Mouse (Mus musculus) telencephalon, adult 2 months (tissue): ENCODE data around the gene Umad1.

Source experiments
- DNase-seq: peaks from one replicate; pipeline ENCODE4 v3.0.0-alpha.2; 2011; ENCODE audit warnings: low read depth, low spot score

Umad1 gene

DNA sequence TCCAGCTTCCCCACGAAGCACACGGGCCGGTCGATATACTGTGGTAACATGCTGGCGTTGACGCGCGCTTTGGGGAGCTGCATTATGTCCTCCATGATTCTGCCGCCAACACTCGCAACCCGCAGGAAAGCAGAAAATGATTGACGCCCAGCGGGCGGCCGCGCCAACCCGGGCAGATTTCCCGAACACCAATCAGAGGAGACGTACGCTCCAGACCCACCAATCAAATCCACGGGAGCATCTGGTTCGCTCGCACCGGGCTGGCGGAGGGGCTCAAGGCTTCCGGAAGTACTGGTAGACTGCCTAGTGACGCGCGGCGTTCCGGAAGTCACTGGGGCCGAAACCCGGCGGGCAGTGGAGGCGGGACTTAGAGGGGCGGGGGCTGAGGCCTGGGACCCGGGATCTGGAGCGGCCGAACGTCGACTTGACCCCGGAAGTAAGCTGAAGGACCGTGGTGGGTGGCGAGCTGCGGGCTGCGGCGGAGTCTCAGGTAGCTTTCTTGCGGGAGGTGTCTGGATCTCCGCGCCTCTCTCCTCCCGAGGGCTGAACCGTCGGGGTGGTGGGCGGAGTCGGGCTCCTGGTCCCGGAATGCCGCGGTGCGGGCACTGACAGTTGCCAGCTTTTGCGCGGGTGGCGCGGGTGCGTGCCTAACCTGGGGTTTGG, at the start of gene Umad1, which contains the start of the genes Rpa3 and Gm45062:
Gene Umad1 (plus strand): TSS at position 285 of the 663 bp plus-strand sequence.
Gene Rpa3 (minus strand): TSS at position 170 of the 663 bp plus-strand sequence.
Gene Gm45062 (plus strand): TSS at position 447 of the 663 bp plus-strand sequence.
- DNase-seq, result peak; percentile 99

DNA sequence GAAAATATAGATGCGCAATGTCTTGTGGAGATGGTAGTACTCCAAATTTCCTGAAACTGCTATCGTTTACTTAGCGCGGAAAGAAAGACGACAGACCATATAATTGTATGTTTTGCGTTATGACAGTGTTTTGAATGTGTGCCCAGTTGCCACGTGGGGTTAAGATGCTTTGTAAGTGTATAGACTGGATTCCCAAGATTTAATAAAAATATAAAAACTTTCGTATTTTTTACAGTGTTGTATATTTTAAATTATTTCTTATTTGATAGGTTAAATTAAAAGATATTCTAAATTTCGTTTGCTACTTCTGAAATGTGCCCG, 49.3 kb upstream of the Umad1 start:
- DNase-seq, result no peak

GRCm38 (mm10) chr6:8210661-8211060, 48.4 kb upstream of the Umad1 start:
- no peak for DNase-seq

DNA sequence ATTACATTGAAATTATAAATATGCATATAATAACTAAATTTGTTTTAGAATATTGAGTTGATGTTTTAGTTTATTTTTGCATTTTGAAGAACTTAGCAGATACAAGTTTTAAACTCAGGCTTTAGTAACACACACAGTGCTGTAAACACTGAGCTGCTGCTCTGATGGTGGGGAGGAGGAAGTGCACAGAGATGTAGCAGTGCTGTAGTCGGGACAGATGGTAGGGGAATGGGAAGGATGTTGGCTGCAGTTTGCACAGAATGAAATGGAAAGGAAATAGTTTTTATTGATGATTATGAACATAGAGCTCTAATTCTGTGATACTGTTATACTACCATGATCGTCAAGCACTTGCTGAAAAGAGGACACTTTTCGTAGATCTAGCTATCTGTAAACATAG, 32.1 kb upstream of the Umad1 start:
- DNase-seq, result peak; percentile 31

DNA sequence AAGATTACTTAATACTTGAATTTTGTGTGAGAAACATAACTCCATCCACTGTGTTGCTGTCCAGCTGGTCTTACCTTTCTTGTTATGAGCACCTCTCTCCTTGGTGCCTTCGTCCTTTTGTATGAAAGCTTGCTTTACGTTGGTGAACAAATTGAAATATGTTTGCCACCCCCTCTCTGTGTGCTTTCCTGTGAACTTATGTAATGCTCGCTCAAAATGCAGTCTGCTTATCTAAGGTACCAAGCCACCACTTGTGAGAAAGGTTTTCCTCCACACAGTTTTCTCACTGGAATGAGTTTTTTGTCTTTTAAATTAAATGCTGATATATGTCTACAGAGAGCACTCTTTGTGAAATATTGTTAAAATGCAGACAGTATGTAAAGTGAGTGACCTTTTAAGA, 30.5 kb upstream of the Umad1 start:
- peak; percentile 15 for DNase-seq

DNA sequence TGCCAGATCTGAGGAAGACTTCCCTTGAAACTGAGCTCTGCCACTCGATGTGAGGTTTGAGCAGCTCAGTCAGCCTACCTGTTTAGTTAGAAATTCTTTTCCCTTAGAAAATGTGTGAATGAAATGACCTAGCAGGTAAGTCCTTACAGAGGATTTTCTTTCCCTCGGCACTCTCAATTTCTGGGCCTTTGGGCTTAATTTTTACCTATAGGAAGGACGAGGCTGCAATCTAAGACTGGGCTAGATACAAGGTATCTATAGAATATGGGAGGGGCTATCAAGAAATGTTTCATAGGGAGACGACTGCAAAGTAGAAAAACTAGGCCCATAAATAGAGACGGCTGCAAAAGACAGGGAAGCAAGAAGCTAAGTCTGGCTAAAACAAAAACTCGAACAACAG, 772 bp upstream of the Umad1 start:
- DNase-seq, result no peak

GRCm38 (mm10) chr6:8259667-8260044, 568 bp downstream of the Umad1 start:
- DNase-seq, result peak; percentile 44

- DNase-seq, result no peak
Observed at GRCm38 (mm10) chr6:8271047-8271446, 12.0 kb downstream of the Umad1 start.

GRCm38 (mm10) chr6:8274387-8275054, 15.4 kb downstream of the Umad1 start:
- no peak for DNase-seq

GRCm38 (mm10) chr6:8275098-8275497, 16.0 kb downstream of the Umad1 start:
- DNase-seq, result peak; percentile 71

GRCm38 (mm10) chr6:8276431-8276830, 17.3 kb downstream of the Umad1 start:
- no peak for DNase-seq

DNA sequence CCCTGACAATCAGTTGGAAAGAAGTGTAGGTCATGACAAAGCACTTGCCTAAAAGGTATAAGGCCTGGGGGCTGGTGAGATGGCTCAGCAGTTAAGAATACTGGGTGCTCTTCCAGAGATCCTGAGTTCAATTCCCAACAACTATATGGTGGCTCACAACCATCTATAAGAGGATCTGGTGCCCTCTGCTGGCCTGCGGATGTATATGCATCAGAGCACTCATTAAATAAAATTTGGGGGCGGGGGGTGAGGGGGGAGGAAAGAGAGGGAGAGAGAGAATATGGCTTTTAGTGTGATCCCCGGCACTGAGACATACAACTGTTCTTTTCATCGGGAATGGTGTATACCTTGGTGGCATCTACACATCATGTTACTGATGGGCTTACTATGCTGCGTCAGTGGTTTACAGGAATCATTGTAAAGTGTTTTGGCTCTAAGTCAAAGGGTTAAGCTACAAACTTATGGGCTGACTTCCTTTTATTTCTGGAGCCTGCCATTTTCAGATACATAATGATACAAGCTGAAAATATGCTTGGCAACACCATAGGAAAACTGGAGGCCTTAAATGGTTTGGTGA, 19.4 kb downstream of the Umad1 start:
- no peak for DNase-seq

GRCm38 (mm10) chr6:8283255-8283654, 24.2 kb downstream of the Umad1 start:
- DNase-seq, result no peak

GRCm38 (mm10) chr6:8285401-8285960, 26.4 kb downstream of the Umad1 start:
- DNase-seq, result no peak

- DNase-seq, result no peak
Observed at GRCm38 (mm10) chr6:8286146-8286545, 27.1 kb downstream of the Umad1 start.

- no peak for DNase-seq
Observed at GRCm38 (mm10) chr6:8288755-8289580, 29.9 kb downstream of the Umad1 start.

DNA sequence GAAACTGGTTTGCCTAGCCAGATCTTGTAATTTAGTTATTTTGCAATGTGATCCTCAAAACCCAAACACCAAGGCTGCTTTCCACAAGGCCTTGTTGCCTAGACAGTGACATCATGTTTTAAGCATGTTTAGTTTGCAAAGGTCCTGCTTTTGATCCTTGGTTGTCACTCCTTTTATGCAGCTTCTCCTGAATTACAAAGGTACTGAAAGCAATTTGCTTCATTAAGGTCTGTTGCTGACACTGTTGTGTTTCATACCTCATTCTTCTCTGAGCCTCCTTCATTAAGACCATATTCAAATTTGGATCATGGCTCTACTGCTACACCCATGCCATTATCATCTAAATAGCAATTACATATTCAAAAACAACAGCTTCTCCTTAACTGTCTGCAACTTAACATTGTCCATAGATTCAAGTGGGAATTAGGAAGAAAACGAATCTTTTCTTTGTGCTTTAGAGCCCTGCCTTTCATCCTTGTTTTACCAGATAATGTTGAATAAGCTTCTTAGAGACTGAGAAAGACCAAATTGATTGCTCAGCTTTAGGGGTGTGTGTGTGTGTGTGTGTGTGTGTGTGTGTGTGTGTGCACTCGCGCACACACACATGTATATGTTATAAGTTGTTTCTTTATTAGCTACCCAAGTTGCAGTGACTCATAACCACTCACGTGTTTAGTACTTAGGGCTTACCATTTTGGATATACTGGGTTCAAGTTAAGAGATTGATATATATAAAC, 35.1 kb downstream of the Umad1 start:
- DNase-seq, result no peak

GRCm38 (mm10) chr6:8299066-8299863, 40.2 kb downstream of the Umad1 start:
- DNase-seq, result no peak

DNA sequence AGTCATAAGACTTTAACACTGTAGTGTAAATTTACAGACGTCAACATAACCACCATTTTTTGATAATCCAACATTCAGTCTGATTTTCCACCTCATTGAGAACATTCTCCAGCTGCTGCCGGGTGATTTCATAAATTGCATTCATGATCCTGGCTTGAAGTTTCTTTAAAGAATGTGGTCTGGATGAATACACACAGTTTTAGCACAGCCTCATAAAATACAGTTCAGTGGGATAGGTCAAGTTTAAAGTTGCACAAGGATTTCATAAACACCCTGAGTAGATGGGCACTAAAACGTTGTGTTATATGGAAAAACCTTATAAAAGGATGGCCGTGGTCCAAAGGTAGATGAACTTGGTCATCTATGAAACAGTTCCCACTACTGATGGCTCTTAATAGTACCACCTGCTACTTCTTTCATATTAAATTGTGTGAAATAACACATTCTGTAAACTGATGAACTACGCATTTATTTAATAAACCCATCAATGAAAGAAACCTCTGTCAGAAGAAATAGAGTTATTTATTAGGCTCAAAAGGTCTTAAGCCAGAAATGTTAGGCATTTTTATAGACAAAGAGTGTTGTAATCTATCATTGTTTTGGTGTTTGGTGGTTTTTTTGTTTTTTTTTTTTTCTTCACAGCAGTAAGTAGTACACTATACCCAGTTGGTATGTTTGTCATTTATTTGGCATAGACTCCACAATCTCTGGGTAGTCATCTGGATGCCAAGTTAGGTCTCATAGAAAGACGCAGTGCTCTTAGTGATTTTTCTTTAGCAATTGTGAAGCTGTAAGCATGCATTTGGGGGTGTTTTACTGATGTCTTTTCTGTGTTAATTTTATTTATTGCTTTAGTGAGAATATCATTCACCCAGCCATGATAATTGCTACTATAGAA, 49.0 kb downstream of the Umad1 start:
- DNase-seq, result no peak
